Mouse (Mus musculus) CD4-positive, CD25-positive, alpha-beta regulatory T cell (primary cell): Measurements from ENCODE around the gene Hmga2. TPM values are rescaled to one million over a fixed set of nuclear protein-coding genes. Genes with fewer than 3 reads are reported as not detected.

Experiments used
- polyA plus RNA-seq: library from polyadenylated mRNA; unstranded; fragments of 100-300 nt; shearing (Covaris generic); gene quantifications from one replicate; pipeline ENCODE4 v1.2.1, GENCODE M21; 2017

Hmga2 gene
- 0.32 TPM for polyA plus RNA-seq

GRCm38 (mm10) chr10:120475601-120476515 lies at the start of gene Hmga2:
Gene Hmga2 (minus strand): TSS chr10:120476469.

Other genes starting within 250 kb of the Hmga2 start
- gene Llph, start 249.4 kb downstream of the Hmga2 start, polyA plus RNA-seq, result 98.6 TPM